Mouse (Mus musculus) adrenal gland, postnatal 14 days (tissue): ENCODE results near the gene Gm11985. TPM values are rescaled to one million over a fixed set of nuclear protein-coding genes. Genes with fewer than 3 reads are reported as not detected.
"Not testable (repeated sequence)": the region's sequence is repeated elsewhere in the genome, so short reads cannot be mapped to it uniquely, and the experiment has no call there.

Experiments
- DNase-seq: peaks from one replicate; pipeline ENCODE4 v3.0.0; 2021; ENCODE audit warnings: mixed read lengths
- long read RNA-seq, 2 experiments: library from polyadenylated mRNA; stranded (forward); transcript quantifications; one replicate each; pipeline ENCODE4 v2.0.0; 2021
- total RNA-seq: library from RNA; stranded (reverse); gene quantifications from 2 replicates; pipeline ENCODE4 v1.2.3, GENCODE M21; 2021

The Gm11985 gene
- not detected in 2 replicates for total RNA-seq
- long read RNA-seq, experiment 1, result 0 reads
- long read RNA-seq, experiment 2, result 0 reads

- DNase-seq, result no peak
These were observed at the start of gene Gm11985 for GRCm38 (mm10) chr11:7188469-7188868. TSS of gene Gm11985 (minus strand) at chr11:7188569.

DNA sequence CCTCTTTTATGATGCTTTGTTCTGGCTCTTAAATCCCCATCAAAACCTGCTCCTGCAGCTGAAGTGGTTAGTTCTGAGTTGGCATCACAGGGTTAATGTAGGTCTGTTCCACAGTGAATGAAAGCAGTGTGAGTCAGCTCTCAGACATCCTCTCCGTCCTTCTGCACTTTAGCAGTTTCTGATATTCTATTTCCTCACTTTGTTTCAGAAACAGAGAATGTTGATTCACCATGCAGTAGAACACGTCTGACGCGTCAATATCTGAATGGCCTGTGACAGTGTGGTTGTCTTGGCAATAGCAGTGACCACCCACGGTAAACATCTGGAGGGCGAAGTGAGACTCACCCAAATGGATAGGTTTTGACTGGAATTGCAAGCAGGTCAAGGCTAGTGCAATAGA is 49.3 kb upstream of the Gm11985 start:
- peak; percentile 37 for DNase-seq

DNA sequence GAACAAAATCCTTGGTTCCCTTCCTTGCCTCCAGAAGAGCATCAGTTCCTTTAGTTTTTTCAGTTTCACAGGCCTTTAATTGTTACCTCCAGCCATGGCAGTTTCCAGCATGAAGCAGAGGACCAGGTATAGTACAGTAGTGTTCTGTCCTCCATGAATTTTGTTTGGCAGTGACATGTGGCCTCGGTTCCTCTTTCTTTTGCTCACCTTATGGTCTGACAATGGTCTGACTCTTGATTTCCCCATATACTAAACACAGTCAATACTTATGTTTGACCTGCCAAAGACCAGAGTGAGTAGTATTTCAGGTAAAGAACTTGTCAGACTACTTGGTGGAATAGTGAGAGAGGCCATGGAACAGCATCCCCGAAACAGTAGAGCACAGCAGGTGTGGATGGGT is 48.4 kb upstream of the Gm11985 start:
- DNase-seq, result no peak

GRCm38 (mm10) chr11:7234981-7235609 is 46.7 kb upstream of the Gm11985 start:
- DNase-seq, result no peak

DNA sequence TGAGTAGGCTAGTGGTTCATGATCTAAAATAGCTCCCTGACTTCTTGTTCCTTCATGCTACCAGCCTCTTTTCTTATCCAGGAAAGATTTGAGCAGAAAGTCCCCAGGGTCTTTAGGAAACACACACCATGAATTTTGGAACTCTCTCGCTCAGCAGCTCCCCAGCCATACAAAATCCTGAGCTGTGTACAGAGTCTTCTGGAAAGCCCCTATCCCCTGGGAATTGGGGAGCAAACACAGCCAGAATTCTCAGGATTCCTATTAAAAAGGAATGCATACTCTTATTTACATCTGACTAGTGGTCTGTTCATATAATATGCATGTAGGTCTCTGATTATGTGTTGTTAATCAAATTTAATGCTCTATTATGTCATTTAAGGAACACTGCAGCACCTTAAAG is 46.1 kb upstream of the Gm11985 start:
- DNase-seq, result no peak

DNA sequence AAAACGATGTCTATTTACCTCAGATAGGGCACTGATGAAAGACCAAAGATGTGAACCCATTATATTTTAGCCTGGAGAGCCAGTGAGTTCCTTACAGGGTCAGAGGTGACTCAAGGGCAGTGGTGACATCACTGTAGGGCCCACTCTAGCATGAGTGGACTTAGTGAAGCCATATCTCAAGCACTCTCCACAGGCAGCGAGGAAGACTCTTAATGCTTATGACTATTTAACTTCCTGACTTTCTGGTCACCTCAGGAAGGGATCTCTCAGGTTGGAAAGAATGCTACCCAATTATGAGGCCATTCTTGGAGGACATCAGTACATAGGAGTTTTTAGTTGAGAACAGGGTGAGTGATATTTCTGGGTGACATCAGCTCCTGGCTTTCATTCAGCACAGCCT is 45.0 kb upstream of the Gm11985 start:
- DNase-seq, result no peak

DNA sequence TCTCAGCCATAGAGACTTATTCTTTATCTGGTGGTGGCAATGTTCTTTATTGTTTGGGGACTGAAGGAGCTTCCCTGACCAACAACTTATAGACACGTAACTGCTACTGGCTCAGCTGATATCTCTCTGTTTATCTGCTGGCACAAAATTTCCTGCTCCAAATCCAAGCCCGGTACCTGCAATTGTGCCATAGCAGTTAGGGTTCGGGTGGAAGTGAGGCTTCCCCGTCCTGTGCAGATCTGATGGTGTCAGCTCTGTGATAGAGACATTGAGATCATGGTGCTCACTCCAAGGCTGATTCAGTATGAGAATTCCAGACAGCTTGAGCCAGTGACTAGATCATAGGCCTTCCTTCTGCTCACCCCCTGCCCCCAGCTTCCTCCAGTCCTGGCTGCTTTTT is 43.6 kb upstream of the Gm11985 start:
- DNase-seq, result no peak

DNA sequence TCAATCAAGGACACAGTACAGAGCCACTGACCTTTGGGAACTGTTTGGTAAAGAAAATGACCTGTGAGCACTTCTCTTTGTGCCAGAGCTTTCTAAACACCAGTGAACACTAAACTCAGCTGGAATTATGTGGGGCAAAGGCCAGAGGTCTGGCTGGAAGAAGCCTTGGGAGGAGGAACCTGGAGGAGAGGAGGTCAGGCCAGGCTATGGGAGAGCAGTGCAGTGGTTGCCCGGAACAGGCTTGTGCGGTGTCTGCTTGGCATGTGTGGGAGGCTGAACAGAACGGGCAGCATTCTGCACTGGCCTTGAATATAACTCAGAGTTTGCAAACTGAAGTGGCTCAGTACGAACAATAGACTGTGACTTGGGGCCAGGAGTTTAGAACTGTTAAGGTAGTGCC is 41.6 kb upstream of the Gm11985 start:
- peak; percentile 44 for DNase-seq

- DNase-seq, result no peak
These were observed 39.7 kb upstream of the Gm11985 start for GRCm38 (mm10) chr11:7228107-7228506.

- DNase-seq, result no peak
These were observed 38.6 kb upstream of the Gm11985 start for GRCm38 (mm10) chr11:7226810-7227550.

- DNase-seq, result no peak
These were observed 37.8 kb upstream of the Gm11985 start for GRCm38 (mm10) chr11:7226200-7226599.

- not testable (repeated sequence) for DNase-seq
These were observed 33.5 kb upstream of the Gm11985 start for GRCm38 (mm10) chr11:7221826-7222225.

DNA sequence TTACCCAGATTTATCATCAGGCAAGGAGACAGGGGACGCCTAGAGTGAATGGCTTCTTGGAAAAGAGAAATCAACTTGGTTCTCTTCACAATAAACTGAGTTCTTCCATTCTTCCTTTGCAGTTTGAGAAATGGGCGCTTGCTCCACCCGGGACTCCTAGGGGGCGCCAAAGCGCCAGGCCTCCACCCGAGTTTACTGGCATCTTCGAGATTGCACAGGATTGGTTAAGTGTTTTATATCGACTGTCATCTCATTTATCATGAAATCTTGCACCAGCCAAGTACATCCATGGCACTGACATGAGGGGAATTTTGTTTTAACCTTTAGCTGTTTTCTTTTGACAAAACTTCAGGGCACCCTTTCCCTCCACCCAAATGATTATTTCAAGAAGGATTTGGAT is 27.3 kb upstream of the Gm11985 start:
- DNase-seq, result peak; percentile 84

DNA sequence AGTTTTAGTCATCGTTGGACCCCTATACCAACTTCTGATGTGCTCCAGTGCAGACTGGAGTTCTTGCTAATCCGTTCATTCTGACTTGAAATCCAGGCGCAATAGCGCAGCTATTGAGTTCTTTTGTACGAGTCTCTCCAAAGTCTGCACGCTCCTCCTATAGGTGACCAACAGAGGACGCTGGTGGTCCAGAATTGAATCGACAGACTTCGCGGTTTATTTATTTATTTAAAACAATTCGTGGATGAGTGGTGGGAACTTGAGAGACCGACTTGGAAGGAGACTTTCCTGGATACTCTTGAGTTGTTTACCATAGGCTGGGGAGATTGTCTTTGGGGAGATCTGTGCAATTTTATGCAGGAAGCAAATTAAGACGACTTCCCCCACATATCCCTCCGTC is 26.4 kb upstream of the Gm11985 start:
- DNase-seq, result peak; percentile 48

DNA sequence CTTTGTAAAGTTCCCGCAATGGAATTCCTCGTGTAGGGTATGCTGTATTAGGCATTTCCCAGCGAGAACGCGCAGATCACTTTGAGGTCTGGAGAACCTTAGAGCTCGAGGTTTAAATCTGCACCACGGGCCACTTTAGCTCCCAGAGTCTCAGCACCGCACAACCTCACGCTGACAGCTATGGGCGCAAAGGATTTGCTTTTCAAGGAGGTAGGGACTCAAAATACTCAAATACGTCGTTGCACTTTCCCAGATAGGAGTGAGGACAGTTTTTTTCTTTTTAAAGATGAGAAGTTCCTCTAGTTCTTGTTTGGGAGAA is 25.9 kb upstream of the Gm11985 start:
- DNase-seq, result no peak

- DNase-seq, result peak; percentile 52
These were observed 25.4 kb upstream of the Gm11985 start, which contains the start of gene Igfbp3 for GRCm38 (mm10) chr11:7213501-7214341. TSS of gene Igfbp3 (minus strand) at chr11:7213923.

DNA sequence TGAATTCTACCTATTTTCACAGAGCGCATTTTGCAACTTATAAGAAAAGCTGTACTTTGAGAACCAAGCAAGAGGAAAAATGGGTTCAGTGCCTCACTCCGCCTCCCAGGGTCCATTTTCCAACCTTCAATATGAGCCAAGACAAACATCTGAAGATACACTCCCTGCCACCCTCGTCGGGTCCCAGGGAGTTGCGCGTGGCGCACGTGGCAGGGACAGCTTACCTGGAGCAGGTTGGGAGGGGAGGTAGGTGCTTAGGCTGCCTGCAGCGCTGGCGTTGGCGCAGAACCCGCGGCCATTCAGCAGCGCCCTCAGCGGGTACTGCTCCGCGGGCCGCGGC is 24.8 kb upstream of the Gm11985 start:
- DNase-seq, result no peak

DNA sequence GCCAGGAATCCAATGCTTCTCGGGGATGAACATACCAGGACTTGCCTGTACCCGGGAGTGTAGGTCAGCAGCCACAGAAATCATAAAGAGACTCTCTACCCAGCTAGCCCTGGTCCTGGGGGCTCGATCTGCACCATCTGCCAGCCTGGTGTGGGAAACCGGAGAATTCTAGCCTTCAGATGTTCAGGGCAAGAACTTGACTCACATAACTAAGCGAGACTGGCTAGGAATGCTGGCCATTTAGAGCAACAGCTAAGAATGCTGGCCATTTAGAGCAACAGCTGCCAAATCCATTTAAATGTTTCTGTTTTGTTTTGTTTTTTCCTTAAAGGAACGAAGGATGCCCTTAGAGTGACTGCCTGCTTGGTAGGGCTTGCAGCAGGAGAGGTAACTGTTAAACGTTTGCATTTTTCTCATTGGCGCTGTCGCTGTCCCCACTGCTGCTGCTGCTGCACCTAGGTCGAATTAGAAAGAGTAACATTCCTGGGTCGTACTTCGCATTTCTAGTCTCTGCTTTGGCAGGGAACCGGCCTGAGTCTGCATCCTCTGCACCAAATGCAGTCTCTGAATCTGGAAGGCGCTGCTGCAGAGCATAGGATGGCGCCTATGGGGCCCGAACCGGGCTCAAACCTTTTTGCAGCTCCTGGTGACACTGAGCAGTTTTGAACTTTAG is 23.9 kb upstream of the Gm11985 start:
- DNase-seq, result no peak

DNA sequence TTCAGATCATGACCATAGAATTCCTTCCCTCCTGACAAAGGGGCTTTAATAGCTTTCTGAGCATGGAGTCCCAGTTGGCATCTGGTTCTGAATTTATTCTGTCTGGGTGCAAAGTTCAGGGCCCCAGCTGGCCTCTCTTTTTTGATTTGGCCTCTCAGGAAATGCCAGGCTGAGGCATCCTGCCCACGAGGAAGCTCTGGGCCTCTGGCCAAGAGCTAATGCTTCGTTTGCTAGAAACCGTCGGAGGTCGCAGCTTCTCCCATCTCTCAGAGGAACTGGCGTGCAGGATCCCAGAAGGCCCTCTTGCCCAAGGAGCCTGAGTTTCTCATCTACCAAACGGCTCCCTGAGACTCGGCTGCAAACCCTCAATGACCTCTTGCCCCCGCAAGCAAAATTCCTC is 22.8 kb upstream of the Gm11985 start:
- peak; percentile 46 for DNase-seq

GRCm38 (mm10) chr11:7210343-7210742 is 22.0 kb upstream of the Gm11985 start:
- DNase-seq, result peak; percentile 87

- DNase-seq, result no peak
These were observed 15.5 kb upstream of the Gm11985 start for GRCm38 (mm10) chr11:7203846-7204245.

DNA sequence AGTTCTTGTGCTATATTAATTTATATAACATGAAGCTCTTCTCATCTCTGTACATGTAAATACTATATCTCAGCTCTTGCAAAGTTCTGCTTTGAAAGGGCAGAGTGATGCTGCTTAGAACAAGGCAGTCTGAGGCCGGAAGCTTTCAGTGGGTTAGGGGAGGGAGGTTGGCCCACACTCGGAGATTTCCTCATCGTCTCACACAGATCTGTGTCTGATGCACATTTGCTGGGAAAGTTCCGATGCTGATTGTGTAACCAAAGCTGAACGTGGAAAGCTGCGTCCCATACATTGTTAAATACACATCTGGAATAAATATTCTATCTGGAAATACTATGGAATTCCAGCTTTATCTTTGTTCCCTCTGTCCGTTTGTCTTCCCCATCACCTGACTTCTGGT is 13.8 kb upstream of the Gm11985 start:
- DNase-seq, result no peak

- DNase-seq, result no peak
These were observed 12.0 kb upstream of the Gm11985 start for GRCm38 (mm10) chr11:7200393-7200783.
